Mouse (Mus musculus): Measurements from ENCODE around the gene Mtmr10.
A peak's percentile ranks its signal among the peaks of the same experiment; 100 is the strongest.

Gene Mtmr10

GRCm38 (mm10) chr7:64291722-64292121 lies 4.3 kb downstream of the Mtmr10 start:
- no peak for DNase-seq (ENCODE audit: low spot score in 2 of 2)

GRCm38 (mm10) chr7:64296286-64297010 lies 9.0 kb downstream of the Mtmr10 start:
- DNase-seq (ENCODE audit: low spot score in 2 of 2): no peak

- no peak for DNase-seq (ENCODE audit: low spot score in 2 of 2)
Measured at GRCm38 (mm10) chr7:64310241-64310640, 22.8 kb downstream of the Mtmr10 start.

DNA sequence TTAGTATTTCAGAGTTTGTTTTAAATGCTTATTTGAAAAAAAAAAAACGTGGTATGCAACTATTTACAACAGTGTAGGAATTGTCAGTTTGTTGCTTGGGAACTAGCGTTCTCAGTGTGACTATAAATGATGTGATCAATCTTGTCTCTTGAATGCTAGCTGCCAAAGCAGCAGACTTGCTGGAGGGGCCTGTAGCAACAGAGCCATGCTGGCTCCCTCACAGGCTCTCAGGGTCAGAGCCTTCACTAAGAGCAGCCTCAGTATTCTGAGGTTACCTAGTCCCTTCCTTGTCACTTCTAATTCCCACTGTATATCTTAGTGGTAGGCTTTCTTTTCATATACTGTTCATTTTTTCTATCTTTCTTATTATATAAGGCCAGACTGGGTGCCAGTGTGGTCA lies 23.3 kb downstream of the Mtmr10 start:
- DNase-seq (ENCODE audit: low spot score in 2 of 2): no peak

DNA sequence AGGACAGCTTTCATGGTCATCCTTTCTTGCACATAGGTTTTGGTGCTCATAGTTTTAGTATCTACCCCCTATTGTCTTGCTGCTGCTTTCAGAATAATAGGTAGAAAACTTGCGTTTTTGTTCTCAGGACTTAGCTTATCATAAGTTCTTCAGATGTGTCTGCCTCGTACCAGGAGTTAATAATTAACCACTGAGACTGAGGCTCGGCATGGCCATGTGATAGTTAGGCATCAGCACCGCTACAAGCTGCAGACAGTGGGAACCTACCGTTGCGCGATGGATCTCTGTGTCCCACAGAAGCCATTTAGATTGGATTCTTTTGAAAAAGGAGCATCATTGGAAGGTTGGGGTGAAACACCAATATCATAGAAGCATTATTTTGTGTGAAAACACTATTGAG lies 25.4 kb downstream of the Mtmr10 start:
- no peak for DNase-seq (ENCODE audit: low spot score in 2 of 2)

DNA sequence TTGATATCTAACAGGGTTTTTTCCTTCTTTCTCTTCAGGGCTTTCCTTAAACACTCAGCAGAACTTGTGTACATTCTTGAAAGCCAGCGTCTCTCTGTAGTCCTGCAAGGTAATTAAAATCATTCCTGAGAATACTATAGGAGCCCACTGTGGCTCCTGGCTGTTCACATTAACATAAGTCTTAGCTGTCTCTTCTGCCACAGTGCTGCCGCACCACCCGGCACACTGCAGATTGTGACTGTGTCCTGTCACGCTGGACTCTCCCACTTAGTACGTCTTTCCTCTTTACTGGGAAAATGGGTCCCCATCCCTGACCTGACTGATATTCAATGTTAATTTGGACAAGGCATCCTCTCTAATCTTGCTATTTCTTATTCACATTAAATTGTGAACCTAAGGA lies 33.7 kb downstream of the Mtmr10 start:
- DNase-seq (ENCODE audit: low spot score in 2 of 2): no peak

GRCm38 (mm10) chr7:64321658-64322057 lies 34.2 kb downstream of the Mtmr10 start:
- DNase-seq (ENCODE audit: low spot score in 2 of 2): no peak

DNA sequence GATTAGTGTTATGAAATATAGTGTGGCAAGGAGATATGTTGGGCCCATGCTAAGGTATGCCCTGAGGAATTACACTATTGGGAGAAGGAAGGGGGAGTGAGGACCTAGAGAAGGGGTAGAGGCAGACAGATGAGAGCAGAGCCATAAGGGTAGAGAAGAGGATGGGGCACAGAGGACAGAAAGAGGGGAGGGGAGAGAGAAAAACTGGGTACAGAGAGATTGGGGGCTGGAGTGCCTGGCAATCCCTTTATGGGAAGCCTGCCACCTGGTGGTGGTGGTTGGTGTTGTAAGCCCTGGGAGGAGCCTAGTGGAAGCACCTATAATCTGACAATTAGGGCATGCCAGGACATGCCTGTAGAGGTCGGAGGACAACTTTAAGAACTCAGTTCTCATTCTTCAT lies 39.4 kb downstream of the Mtmr10 start:
- peak; percentile 36 to 64 for DNase-seq (ENCODE audit: low spot score in 2 of 2)

GRCm38 (mm10) chr7:64327486-64327885 lies 40.0 kb downstream of the Mtmr10 start:
- DNase-seq (ENCODE audit: low spot score in 2 of 2): no peak

DNA sequence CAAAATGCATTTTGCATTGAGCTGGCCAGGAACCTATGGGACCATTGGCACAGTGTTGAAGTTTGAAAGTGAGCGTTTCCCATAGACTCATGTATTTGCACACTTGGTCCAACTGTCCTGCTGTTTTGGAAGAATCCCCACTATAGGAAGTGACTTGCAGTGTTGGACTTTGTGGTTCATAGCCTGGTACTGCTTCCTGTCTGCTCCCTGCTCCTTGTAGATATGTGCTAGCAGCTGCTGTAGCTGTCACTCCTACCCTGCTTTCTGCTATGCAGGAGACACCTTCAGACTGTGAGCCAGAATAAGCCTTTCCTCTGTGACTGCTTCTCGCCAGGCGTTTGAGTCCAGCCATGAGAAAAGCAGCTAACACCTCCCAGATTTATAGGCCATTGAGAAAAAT lies 43.9 kb downstream of the Mtmr10 start:
- DNase-seq (ENCODE audit: low spot score in 2 of 2): no peak

DNA sequence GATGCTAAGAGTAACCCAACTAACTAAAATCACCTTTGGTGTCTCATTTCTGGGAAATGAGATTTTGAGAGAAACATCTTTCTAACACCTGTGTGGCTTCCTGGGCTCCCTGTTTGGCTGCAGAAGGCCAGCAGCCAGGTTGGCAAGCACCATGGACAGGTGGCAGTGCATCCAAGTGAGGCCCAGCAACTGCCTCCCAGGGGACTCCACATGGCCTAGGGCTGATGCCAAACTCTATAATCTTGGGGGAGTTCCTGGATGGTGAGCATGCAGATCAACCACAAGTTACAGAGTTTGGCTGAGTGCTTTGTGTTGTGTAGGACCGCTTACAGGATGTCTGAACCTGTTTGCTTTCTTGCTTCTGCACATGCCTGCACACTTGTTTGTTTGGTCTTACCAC lies 45.2 kb downstream of the Mtmr10 start:
- no peak for DNase-seq (ENCODE audit: low spot score in 2 of 2)

DNA sequence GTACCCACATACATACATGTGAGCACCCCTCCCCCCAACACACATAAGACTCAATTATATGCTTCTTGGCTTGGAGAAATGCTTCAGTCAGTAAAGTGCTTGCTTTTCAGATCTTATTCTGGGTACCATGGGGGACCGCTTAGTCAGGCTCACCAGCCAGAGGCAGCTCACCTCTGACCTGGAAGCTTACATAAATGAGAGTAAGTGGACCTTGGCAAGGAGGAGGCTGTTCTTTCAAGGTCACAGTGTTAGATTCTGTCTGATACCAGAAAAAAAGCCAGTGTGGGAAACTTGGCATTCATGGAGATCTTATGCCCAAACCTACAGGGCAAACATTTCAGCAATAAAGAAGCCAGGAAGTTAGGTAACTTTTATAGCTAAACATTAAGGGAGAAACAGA lies 60.4 kb downstream of the Mtmr10 start:
- DNase-seq (ENCODE audit: low spot score in 2 of 2): no peak

DNA sequence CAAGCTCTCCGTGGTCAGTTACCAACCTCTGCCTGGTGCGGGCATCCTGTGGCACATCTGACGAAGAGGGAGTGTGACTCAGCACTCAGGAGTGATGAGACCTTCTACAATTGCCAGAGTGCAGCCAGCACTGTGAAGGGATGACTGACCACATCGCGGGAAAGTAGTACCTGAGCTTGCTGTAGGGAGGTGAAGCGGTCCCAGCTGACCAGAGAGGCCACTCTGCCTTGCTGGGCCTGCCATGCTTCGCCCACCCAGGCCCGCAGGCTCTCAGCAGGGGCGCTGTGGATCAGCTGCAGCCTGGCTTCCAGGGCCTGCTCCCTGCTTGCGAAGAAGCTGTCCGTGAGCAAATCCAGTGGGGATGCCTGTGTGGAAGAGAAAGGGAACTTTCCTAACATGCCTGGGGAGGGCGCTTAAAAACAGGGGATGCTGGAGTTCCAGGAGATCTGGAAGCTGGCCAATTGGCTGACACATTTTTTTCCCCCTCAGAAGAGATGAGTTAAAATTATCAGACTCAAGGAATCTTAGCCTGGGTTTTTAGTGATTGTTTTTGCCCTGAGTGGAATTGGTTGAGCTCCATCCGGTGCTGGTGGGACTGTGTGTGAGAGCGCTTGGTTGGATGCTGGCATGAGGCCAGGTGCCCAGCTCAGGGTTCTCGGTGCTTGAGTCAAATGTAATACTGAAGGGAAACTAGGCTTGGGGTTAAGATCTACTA lies 61.9 kb downstream of the Mtmr10 start:
- no peak for DNase-seq (ENCODE audit: low spot score in 2 of 2)

- DNase-seq (ENCODE audit: low spot score in 2 of 2): no peak
Measured at GRCm38 (mm10) chr7:64351087-64351486, 63.6 kb downstream of the Mtmr10 start.

- DNase-seq (ENCODE audit: low spot score in 2 of 2): no peak
Measured at GRCm38 (mm10) chr7:64354206-64354605, 66.8 kb downstream of the Mtmr10 start.

- DNase-seq (ENCODE audit: low spot score in 2 of 2): peak in 1 of 2 experiments; percentile 10
Measured at GRCm38 (mm10) chr7:64356661-64357060, 69.2 kb downstream of the Mtmr10 start.

GRCm38 (mm10) chr7:64357405-64357804 lies 70.0 kb downstream of the Mtmr10 start:
- DNase-seq (ENCODE audit: low spot score in 2 of 2): peak; percentile 57 to 58

GRCm38 (mm10) chr7:64358666-64359065 lies 71.2 kb downstream of the Mtmr10 start:
- DNase-seq (ENCODE audit: low spot score in 2 of 2): no peak

DNA sequence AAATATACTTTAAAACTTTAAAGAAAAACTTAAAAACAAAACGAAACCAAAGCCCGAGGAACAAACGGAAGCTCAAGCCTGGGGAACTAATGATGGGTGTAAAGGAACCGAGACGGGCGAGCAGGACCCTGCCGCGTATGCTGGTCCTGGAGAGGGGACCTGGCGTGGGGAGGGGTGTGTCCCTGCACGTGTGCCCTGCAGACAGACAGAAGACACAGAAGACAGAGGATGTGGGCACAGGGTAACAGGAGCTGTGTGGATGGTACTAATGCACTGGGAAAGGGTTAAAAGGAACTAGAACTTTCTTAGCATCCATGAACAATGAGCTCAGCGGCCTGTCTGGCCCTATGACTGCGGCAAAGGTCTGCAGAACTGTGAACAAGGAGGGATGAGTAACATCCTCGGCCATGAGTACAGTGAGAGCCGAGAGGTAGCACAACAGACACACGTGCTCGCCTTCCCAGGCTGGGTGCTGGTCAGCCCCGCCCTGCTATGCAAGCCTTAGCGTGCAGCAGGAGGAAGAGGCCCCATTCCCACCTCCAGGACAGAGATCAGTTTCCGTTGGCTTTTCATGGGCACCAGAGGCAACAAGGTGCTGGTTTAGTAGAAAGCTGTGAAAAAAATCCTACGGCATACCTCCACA lies 72.6 kb downstream of the Mtmr10 start:
- no peak for DNase-seq (ENCODE audit: low spot score in 2 of 2)

DNA sequence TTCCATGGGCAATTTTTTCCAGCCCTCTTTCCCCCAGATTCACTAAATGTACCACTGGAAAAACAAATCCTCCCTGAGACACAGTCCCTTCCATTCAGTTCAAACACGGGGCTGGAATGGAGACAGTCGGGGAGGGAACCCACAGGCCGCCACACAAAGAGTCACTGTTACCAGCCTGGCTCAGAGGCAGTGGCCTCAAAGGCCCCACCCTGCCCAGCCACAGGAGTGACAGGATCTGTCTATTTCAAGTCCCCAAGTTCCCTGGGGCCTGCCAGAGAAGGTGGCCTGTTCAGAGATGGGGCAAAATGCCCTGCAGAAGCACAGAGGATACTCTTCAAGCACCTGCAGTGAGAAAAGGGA lies 73.1 kb downstream of the Mtmr10 start:
- no peak for DNase-seq (ENCODE audit: low spot score in 2 of 2)

- no peak for DNase-seq (ENCODE audit: low spot score in 2 of 2)
Measured at GRCm38 (mm10) chr7:64365863-64366262, 78.4 kb downstream of the Mtmr10 start.

- no peak for DNase-seq (ENCODE audit: low spot score in 2 of 2)
Measured at GRCm38 (mm10) chr7:64369841-64370240, 82.4 kb downstream of the Mtmr10 start.

All from heart, adult 9 months (tissue).